Mouse (Mus musculus) CH12.LX (cell line): ENCODE results near the gene Slc9c1.

Experiments used
- EP300 ChIP-seq: IDR thresholded peaks from 2 replicates; pipeline ENCODE4 v1.6.1; 2011; ENCODE audit warnings: low read length, improper control_type of control experiment
- MAFK ChIP-seq: IDR thresholded peaks from 2 replicates; pipeline ENCODE4 v1.6.1; 2011; ENCODE audit warnings: low read length, improper control_type of control experiment; ENCODE audit not compliant: insufficient replicate concordance
- POLR2A ChIP-seq: IDR thresholded peaks from 2 replicates; pipeline ENCODE4 v1.6.1; 2011; ENCODE audit warnings: low read depth, mild to moderate bottlenecking, improper control_type of control experiment, low read length
- ZNF384 ChIP-seq: IDR thresholded peaks from 2 replicates; pipeline ENCODE4 v1.6.1; 2012; ENCODE audit warnings: low read depth, low read length, improper control_type of control experiment, inconsistent platforms

DNA sequence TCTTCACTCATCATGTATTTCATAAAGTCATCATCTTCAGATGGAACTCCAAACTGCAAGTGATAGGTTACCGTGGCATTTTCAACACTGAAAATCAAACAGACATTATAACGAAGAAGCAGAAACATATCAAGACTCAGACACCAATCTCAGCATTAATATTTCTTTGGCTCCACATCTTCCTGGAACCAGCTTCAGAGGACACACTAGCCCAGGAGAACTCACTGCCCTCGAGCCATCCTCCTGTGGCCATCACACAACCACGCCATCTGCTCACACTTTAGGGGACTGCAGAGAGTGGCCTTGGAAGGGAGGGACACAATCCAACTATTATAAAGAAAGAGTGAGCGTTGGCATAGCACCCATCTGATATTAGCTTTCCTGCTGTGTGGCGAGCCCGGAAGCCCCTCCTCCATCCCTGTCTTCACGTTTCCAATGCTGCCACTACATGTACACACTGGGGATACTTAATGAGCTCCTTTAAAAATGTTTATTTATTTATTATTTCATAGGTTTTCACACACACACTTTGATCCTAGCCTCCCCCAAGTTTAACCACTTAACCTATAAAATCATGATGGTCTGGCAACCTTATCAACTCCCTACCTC lies 94.5 kb downstream of the Slc9c1 start:
- TF ChIP-seq MAFK (no peak), POLR2A (no peak), ZNF384 (no peak), EP300 (no peak)
